Mouse (Mus musculus) limb, embryonic 15.5 days (tissue): ENCODE data around the gene Ccdc175. TPM values are rescaled to one million over a fixed set of nuclear protein-coding genes. Genes with fewer than 3 reads are reported as not detected.

ENCODE experiments used
- ATAC-seq: fragments of 200-750 bp; cut with Nextera tagmentation; 2 replicates; pipeline ENCODE4 v1.8.0; 2017; ENCODE audit warnings: low read depth, moderate TSS enrichment; ENCODE audit not compliant: insufficient number of reproducible peaks, low FRiP score, low TSS enrichment
- H3K27ac ChIP-seq: fragments of 300-500 bp; sonication (generic); 2 replicates; pipeline ENCODE4 v1.5.1; 2015; ENCODE audit warnings: moderate library complexity, mild to moderate bottlenecking, inconsistent platforms
- H3K27me3 ChIP-seq: fragments of 300-500 bp; sonication (generic); 2 replicates; pipeline ENCODE4 v1.6.1; 2015; ENCODE audit warnings: inconsistent platforms
- H3K36me3 ChIP-seq: fragments of 300-500 bp; sonication (generic); 2 replicates; pipeline ENCODE4 v1.6.1; 2015; ENCODE audit warnings: inconsistent platforms
- H3K4me1 ChIP-seq: fragments of 300-500 bp; sonication (generic); 2 replicates; pipeline ENCODE4 v1.6.1; 2015; ENCODE audit warnings: inconsistent platforms
- H3K4me2 ChIP-seq: fragments of 300-500 bp; sonication (generic); 2 replicates; pipeline ENCODE4 v1.6.1; 2015; ENCODE audit warnings: mild to moderate bottlenecking, inconsistent platforms
- H3K4me3 ChIP-seq: fragments of 300-500 bp; sonication (generic); 2 replicates; pipeline ENCODE4 v1.5.1; 2015; ENCODE audit warnings: mild to moderate bottlenecking, inconsistent platforms
- H3K9ac ChIP-seq: fragments of 300-500 bp; sonication (generic); 2 replicates; pipeline ENCODE4 v1.6.1; 2015; ENCODE audit warnings: inconsistent platforms
- H3K9me3 ChIP-seq: fragments of 300-500 bp; sonication (generic); 2 replicates; pipeline ENCODE4 v1.6.1; 2016; ENCODE audit warnings: inconsistent platforms
- WGBS: fragments of 180-500 bp; shearing (Covaris S2); methylation state at CpG from one replicate; pipeline ENCODE4 v1.1.7; 2015; 5-methylcytosine and 5-hydroxymethylcytosine counted together
- polyA plus RNA-seq: library from polyadenylated mRNA; unstranded; fragments of >200 nt; fragmentation: Nextera tagmentation; extraction: Ambion mirVana; gene quantifications from 2 replicates; pipeline ENCODE4 v1.2.1, GENCODE M21; 2015

Gene Ccdc175
- polyA plus RNA-seq, 1 experiment from 2014 or later = not detected

DNA sequence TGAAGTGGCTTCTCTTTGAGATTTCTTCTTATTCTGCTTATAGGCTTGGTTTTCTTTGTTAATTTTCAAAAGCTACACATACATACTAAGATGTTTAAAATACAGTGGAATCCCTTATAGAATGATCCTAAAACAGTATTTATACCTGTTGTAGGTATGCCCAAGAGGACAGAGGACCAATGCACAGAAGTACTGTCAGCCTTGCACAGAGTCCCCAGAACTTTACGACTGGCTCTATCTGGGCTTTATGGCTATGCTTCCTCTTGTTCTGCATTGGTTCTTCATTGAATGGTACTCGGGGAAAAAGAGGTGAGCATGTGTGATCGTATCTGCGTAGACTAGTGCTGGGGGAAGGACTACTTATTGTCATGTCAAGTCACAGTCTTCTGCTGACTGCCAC lies 95.0 kb downstream of the Ccdc175 start:
- H3K9ac ChIP-seq = no peak overlapping the region
- no peaks in the 10 kb centered on the region for H3K9me3 ChIP-seq
- H3K4me3 ChIP-seq = no peak overlapping the region
- ATAC-seq = no peak
- H3K27ac ChIP-seq = no peak overlapping the region
- 88% methylated on average over 4 of the region's 4 CpGs for WGBS
- no peaks in the 10 kb centered on the region for H3K27me3 ChIP-seq
- peaks cover 40% of the 10 kb centered on the region for H3K36me3 ChIP-seq
- H3K4me1 ChIP-seq = peaks cover 15% of the 10 kb centered on the region
- no peak overlapping the region for H3K4me2 ChIP-seq

DNA sequence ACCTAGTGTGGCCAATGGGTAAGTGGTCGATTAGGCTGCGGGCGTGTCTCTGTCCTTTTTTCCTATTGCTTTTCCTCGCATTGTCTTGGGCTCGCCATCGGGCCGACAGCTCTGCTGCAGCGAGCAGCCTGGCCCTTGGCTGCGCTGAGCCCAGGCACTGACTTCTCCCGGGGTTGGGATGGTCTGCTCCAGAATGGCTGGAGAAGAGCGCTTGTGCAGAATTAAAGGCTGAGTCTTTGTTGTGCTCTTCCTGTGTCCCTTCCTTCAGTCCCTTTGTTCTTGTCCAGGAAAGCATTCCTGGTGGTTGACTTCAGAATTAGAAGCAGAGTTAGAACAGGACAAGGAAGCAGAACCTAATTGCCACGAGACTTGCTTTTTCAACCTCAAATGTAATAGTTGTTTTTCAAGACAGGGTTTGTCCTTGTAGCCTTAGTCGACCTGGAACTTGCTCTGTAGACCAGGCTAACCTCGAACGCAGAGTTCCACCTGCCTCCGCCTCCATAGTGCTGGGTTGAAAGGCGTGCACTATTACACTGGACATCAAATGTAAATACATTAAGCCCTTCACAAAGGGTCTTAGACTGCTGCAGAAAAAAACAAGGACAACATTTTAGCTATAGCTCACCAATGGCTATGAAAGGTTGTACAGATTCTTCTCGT lies 98.5 kb downstream of the Ccdc175 start:
- peak overlapping the region; percentile 80 for H3K4me3 ChIP-seq
- ATAC-seq = no peak
- H3K27ac ChIP-seq = peak overlapping the region; percentile 96
- no peaks in the 10 kb centered on the region for H3K9me3 ChIP-seq
- H3K4me2 ChIP-seq = peak overlapping the region; percentile 63
- WGBS = under 1% methylated on average over 18 of the region's 18 CpGs
- H3K36me3 ChIP-seq = peaks cover 6% of the 10 kb centered on the region; the same call in 1 of the 2 replicates
- peak overlapping the region; percentile 76 for H3K9ac ChIP-seq
- H3K4me1 ChIP-seq = peaks cover 34% of the 10 kb centered on the region
- no peaks in the 10 kb centered on the region for H3K27me3 ChIP-seq

DNA sequence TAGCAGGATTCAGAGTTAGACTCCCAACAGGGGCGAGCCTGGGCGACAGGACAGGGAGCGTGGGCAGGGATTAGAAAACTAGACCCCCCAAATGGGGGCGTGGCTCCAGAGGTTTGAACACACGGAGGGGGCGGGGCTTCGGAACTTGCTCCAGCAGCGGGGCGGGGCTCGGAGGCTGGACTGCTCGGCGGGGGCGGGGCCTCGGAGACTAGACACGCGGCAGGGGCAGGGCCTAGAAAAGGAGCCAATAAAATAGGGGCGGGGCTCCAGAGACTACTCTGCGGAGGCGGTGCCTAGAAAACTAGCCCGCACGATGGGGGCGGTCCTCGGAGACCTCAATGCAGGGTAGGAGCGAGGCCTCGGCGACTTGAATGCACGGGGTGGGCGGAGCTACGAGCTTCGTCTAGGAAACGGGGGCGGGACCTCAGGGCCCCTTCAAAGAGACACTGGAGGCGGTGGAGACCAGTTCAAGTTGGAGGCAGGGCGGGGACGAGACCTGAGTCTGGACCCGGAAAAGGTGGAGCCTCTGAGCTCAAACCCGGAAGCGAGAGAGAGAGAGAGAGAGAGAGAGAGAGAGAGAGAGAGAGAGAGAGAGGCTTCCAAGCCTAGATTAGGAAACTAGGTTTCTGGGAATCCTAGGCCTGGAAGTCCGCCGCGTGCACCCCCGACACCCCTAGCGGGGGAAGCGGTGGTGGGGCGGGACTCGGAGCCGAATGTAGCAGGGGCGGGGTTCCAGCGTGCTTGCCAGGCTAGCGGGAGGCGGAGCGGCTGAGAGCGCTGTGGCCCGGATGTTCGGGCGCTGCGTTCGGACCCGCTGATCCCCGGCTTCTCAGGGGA lies 99.3 kb downstream of the Ccdc175 start, which contains the start of the genes L3hypdh and Jkamp:
TSS of gene L3hypdh (minus strand) at position 111 of the 837 bp plus-strand sequence.
TSS of gene Jkamp (plus strand) at position 261 of the 837 bp plus-strand sequence.
- H3K4me3 ChIP-seq = peak within 1 kb of the TSS; percentile 80
- 1% methylated on average over 60 of the region's 60 CpGs for WGBS
- peak within 1 kb of the TSS; percentile 92 for H3K4me2 ChIP-seq
- H3K9me3 ChIP-seq = no peaks in the 10 kb centered on the region
- peak within 1 kb of the TSS; percentile 76 for H3K9ac ChIP-seq
- H3K27ac ChIP-seq = peak within 1 kb of the TSS; percentile 96
- H3K4me1 ChIP-seq = peaks cover 34% of the 10 kb centered on the region
- H3K36me3 ChIP-seq = peaks cover 5% of the 10 kb centered on the region; the same call in 1 of the 2 replicates
- peak; percentile 99 for ATAC-seq
- no peaks in the 10 kb centered on the region for H3K27me3 ChIP-seq

DNA sequence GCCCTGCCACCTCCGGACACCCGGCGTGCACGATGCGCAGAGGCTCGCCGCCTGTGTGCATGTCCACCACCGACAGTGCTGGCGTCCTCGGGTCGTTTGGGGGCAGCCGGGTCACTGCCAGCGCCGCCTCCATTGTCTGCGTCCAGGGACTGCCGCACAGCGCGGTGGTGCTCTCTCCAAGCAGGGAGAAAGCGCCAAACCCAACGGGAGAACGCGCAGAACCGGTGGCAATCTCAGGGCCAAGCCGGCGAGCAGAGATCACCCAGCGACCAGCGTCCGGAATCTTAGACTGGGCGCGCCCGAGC lies 99.9 kb downstream of the Ccdc175 start:
- Histone ChIP-seq H3K27ac (peak overlapping the region; percentile 82), H3K4me1 (peaks cover 34% of the 10 kb centered on the region)
- ATAC-seq = no peak

DNA sequence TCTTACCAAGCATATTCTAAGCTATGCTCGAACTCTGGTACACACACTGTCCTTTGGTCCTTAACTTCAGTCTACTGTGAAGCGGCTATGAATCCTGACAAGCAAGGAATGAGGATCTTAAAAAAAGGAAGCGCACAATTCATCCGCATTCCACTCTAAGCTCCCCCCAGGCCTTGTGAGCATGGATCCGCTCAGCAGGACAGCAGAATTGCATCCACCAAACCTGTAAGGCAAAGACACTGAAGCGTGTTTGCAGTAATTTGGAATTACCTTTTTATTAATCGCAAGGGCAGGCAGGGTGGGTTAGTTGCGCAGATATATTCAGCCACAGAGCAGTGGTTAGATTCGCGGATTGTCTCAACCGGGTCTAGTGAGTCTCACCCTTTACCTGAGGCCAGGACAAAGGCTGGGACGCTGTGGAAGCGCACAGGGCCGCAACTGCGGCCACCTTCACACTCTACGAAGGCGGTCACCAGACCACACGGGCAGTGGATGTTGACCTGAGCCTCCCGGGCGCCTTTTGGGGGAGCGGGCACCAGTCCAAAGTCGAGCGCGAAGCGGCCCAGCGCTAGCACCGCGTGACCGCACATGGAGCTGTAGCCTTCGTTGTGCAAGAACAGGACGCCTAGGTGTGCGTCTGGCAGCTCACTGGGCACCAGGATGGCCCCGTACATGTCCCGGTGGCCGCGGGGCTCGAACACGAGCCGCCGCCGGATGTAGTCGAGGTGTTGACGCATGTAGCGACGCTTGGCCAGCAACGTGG lies 100.4 kb downstream of the Ccdc175 start:
- ATAC-seq = no peak
- 5% methylated on average over 46 of the region's 46 CpGs for WGBS
- H3K4me1 ChIP-seq = peaks cover 34% of the 10 kb centered on the region

More for the DNA sequence above, 99.9 kb downstream of the Ccdc175 start:
- 0 out of 2 replicates have a peak, but pooled peaks cover 2% of the 10 kb centered on the region for H3K36me3 ChIP-seq
- H3K9ac ChIP-seq = peak overlapping the region; percentile 44
- peak overlapping the region; percentile 92 for H3K4me2 ChIP-seq
- WGBS = under 1% methylated on average over 31 of the region's 31 CpGs
- no peaks in the 10 kb centered on the region for H3K27me3 ChIP-seq
- no peaks in the 10 kb centered on the region for H3K9me3 ChIP-seq
- H3K4me3 ChIP-seq = peak overlapping the region; percentile 80

DNA sequence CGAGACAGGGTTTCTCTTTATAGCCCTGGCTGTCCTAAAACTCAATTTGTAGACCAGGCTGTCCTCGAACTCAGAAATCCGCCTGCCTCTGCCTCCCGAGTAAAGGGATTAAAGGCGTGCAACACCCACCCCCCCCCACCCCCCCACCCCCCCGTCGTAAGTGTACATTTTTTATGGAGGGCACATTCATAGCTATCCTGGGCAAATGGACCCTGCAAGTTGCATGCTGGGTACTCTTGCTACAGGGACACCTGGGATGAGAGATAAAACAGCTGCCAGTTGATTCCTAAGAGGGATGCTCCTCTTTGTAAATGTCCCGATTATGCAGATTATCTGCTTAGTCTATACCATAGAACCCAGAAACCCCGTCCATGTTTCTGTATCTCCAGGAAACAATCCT lies 101.6 kb downstream of the Ccdc175 start:
- Histone ChIP-seq H3K4me3 (no peak overlapping the region), H3K9me3 (no peaks in the 10 kb centered on the region), H3K4me2 (no peak overlapping the region), H3K27me3 (no peaks in the 10 kb centered on the region), H3K27ac (no peak overlapping the region), H3K9ac (no peak overlapping the region), H3K4me1 (peaks cover 34% of the 10 kb centered on the region), H3K36me3 (no peaks in the 10 kb centered on the region)
- 77% methylated on average over 9 of the region's 9 CpGs for WGBS
- no peak for ATAC-seq

More for the DNA sequence above, 100.4 kb downstream of the Ccdc175 start:
- Histone ChIP-seq H3K9me3 (no peaks in the 10 kb centered on the region), H3K4me2 (peak overlapping the region; percentile 92), H3K27me3 (no peaks in the 10 kb centered on the region), H3K9ac (peak overlapping the region; percentile 44), H3K27ac (peak overlapping the region; percentile 82), H3K36me3 (no peaks in the 10 kb centered on the region), H3K4me3 (peak overlapping the region; percentile 80)

DNA sequence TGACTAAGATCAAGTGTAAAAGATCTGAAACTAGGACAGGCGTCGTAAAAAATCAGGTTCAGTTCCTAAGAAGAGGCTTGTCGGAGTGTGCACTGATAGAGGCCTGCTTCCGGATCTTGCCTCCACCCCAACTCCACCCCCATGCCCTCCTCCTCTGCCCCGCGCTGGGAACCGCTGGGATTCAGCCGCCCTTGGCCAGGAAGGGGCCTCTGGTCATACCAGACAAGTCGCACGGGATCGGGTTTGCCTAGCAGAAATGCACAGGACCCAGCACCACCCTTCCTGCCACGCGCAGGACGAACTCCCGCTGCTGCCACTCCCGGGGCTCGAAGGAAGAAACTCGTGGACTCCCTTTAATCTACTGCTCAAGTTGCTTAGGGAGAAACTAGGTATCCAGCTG lies 102.5 kb downstream of the Ccdc175 start:
- Histone ChIP-seq H3K4me3 (peak overlapping the region; percentile 9), H3K9ac (no peak overlapping the region), H3K27me3 (no peaks in the 10 kb centered on the region), H3K27ac (no peak overlapping the region), H3K9me3 (no peaks in the 10 kb centered on the region), H3K4me1 (peaks cover 28% of the 10 kb centered on the region), H3K36me3 (no peaks in the 10 kb centered on the region), H3K4me2 (peak overlapping the region; percentile 30)
- 22% methylated on average over 18 of the region's 18 CpGs for WGBS
- no peak for ATAC-seq

DNA sequence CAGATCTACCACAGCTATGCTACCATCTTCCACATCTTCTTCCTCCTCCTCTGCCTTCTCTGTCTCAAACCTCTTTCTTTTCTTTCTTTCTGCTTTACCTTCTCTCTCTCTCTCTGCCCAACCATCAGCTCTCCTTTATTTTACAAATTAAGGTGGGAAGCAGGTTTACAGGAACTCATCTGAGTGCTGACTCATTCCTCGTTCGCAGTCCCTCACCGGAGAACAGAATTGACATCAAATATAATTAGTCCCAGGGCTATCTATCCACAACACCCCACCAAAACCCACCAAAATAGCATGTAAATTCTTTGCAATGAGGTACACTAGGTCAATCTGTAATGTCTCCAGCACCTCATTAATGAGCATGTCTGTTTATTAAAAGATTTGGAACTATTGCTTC lies 102.9 kb downstream of the Ccdc175 start:
- Histone ChIP-seq H3K36me3 (peaks cover under 1% of the 10 kb centered on the region; the same call in 1 of the 2 replicates), H3K27ac (no peak overlapping the region), H3K9me3 (no peaks in the 10 kb centered on the region), H3K4me1 (peaks cover 26% of the 10 kb centered on the region), H3K27me3 (no peaks in the 10 kb centered on the region), H3K4me3 (peak overlapping the region; percentile 9), H3K4me2 (peak overlapping the region; percentile 30; the same call in 1 of the 2 replicates), H3K9ac (no peak overlapping the region)
- WGBS = 65% methylated on average over 3 of the region's 3 CpGs
- ATAC-seq = no peak

DNA sequence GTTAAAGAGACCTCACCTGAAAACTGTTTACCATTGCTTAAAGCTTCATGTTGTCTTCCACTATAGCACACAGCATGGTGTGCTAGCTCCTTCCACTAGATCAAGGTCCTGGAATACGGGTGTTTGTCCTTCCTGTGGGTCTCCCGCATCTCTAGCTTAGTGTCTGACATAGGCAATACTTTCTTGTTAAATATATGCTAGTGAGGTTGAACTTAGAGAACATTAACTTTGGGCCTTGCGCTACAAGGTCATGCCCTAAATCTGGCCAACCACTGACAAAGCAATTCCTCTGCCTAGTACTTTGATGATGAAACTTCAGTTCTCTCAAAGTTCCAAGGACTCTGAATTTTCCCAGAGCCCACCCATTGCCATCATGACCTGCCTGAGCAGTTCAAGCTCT lies 106.6 kb downstream of the Ccdc175 start:
- no peak overlapping the region for H3K9ac ChIP-seq
- H3K27ac ChIP-seq = no peak overlapping the region
- H3K36me3 ChIP-seq = peaks cover 14% of the 10 kb centered on the region
- WGBS = 93% methylated on average over 3 of the region's 3 CpGs
- H3K27me3 ChIP-seq = no peaks in the 10 kb centered on the region
- ATAC-seq = no peak
- H3K9me3 ChIP-seq = no peaks in the 10 kb centered on the region
- no peak overlapping the region for H3K4me2 ChIP-seq
- H3K4me1 ChIP-seq = peaks cover 9% of the 10 kb centered on the region; the same call in 1 of the 2 replicates
- no peak overlapping the region for H3K4me3 ChIP-seq

DNA sequence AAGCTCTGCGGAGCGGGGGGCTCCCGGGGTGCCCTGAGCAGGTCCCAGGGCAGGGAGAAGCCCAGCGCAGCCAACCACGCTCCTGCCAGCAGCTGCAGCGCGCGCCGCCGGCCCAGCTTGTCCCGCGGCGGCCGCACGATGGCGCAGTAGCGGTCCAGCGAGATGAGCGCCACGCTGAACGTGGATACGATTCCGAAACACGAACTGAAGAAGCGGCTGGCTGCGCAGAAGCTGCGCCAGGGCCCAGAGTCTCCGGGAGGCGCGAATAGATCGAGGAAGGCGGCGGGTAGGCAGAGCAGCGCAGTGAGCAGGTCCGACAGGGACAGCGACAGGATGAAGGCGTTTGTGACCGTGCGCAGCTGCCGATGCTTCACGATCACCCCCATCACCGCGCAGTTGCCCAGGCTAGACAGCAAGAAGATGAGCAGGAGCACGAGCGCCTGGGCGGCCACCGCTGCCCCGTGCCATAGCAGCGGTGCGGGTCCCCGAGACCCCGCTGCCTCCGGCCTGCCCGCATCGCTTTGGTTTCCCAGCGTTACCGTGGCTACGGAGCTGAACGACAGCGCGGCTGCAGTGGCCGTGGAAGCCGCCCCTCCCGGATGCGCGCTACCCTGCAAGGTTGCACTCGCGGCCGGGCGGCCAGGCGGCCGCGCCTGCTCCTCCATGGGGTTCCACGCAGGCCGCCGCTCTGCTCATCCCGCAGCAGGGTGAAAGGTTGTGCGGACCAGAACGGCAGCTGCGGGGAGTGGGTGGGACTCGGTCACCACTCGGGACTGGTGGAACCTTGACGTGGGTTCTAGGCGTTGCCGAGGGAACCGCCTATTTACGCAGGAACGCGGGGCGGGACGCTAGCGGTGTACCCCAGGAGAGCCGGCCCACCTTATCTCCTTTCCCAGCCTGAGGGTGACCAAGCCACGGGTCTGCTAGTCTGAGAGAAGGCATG lies 114.2 kb downstream of the Ccdc175 start, which contains the start of gene Gpr135:
TSS of gene Gpr135 (minus strand) at position 799 of the 943 bp plus-strand sequence.
- peak within 1 kb of the TSS; percentile 52 for H3K9ac ChIP-seq
- WGBS = under 1% methylated on average over 94 of the region's 94 CpGs

More for the DNA sequence above, 114.2 kb downstream of the Ccdc175 start, which contains the start of gene Gpr135:
- Histone ChIP-seq H3K4me1 (peaks cover 15% of the 10 kb centered on the region), H3K36me3 (peaks cover 8% of the 10 kb centered on the region), H3K27ac (no peak within 1 kb of the TSS), H3K4me3 (peak within 1 kb of the TSS; percentile 65), H3K9me3 (no peaks in the 10 kb centered on the region), H3K27me3 (peaks cover 33% of the 10 kb centered on the region), H3K4me2 (peak within 1 kb of the TSS; percentile 99)
- peak; percentile 75 for ATAC-seq
